Mouse (Mus musculus): ENCODE data around the gene Mme. TPM values are rescaled to one million over a fixed set of nuclear protein-coding genes. Genes with fewer than 3 reads are reported as not detected.

The Mme gene
- polyA plus RNA-seq, 1 experiment, result not detected

DNA sequence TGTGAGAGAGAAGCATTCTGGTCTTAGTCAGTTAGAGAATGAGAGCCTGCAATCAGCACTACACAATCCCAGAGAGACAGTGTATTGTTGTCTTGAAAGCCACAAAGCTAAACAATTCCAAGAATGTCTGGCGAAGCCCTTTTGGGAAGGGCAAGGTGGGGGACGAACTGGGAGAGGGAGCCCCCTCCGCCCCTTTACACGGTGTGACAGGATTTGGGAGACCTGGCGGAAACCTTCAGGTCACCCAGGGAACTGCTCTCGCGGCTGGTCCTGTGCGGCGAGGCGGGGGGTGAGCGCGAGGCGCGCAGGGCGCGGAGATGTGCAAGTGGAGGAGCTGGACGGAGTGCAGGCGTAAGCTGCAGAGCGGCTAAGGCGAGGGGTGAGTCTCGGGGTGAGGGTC, 53.9 kb downstream of the Mme start:
- Histone ChIP-seq H3K4me3 (replicated peaks) (no peak overlapping the region), H3K9me3 (peaks cover 3% of the 10 kb centered on the region; the same call in 1 of the 2 replicates), H3K36me3 (replicated peaks; ENCODE audit: low read length) (no peaks in the 10 kb centered on the region), H3K27me3 (replicated peaks) (peaks cover 21% of the 10 kb centered on the region), H3K4me1 (peaks cover 8% of the 10 kb centered on the region)
- TF ChIP-seq FLI1 (IDR thresholded peaks at IDR 0.05; ENCODE audit: low read length) (no peak), GATA1 (IDR thresholded peaks at IDR 0.05; ENCODE audit: borderline replicate concordance, low read length) (no peak)

DNA sequence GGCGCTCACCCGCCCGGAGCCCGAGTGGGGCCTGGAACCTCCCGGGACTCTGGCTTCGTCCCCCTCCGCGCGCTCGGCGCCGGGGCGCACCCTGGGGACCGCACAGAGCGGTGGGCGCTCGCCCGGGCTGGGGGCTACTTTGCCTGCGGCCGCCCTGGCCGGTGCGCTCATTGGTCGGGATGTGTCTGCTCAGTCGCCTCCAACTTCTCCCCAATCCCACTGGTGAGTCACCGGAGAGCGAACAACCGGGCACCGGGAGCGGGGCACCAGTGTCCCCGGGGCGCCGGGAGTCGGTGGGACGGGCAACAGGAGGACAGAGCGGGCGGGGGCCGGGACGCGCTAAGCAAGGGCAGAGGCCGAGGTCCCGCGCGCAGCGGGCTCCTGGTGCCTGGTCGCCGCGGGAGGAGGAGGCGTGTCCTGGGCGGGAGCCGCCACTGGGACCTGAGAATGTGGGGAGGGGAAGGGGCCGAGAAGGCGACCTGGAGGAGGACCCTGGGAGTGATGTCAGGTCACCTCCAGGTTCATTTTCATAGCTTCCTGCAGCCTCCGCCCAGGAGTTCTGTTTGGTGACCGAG, 54.4 kb downstream of the Mme start:
- peaks cover 8% of the 10 kb centered on the region for H3K4me1 ChIP-seq
- no peaks in the 10 kb centered on the region for H3K36me3 ChIP-seq (replicated peaks; ENCODE audit: low read length)
- H3K9me3 ChIP-seq, result peaks cover 3% of the 10 kb centered on the region; the same call in 1 of the 2 replicates
- peak overlapping the region; percentile 65 for H3K4me3 ChIP-seq (replicated peaks)
- H3K27me3 ChIP-seq (replicated peaks), result peaks cover 21% of the 10 kb centered on the region
- TF ChIP-seq FLI1 (IDR thresholded peaks at IDR 0.05; ENCODE audit: low read length) (no peak), GATA1 (IDR thresholded peaks at IDR 0.05; ENCODE audit: borderline replicate concordance, low read length) (no peak)

DNA sequence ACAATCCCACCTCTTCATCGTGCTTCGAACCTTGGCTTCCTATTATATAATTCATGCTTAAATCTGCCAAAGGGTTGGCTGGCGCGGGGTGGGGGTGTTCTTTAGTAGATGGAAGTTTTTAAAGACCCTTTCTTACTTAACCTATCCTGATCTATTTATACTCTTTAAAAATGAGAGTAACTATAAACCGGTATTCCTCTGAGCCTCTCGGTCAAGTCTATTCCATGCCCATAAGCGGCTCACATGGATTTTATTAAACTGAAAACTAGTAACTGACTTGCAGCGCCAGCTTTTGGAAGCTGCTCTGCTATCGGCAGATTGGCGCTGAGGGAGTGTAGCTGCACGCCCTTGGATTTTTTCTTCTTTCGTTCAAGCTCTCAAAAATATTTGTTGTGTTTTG, 55.1 kb downstream of the Mme start:
- TF ChIP-seq FLI1 (IDR thresholded peaks at IDR 0.05; ENCODE audit: low read length) (no peak), GATA1 (IDR thresholded peaks at IDR 0.05; ENCODE audit: borderline replicate concordance, low read length) (no peak)
- H3K27me3 ChIP-seq (replicated peaks), result peaks cover 21% of the 10 kb centered on the region
- H3K9me3 ChIP-seq, result peaks cover 3% of the 10 kb centered on the region; the same call in 1 of the 2 replicates
- H3K36me3 ChIP-seq (replicated peaks; ENCODE audit: low read length), result no peaks in the 10 kb centered on the region
- H3K4me3 ChIP-seq (replicated peaks), result no peak overlapping the region
- H3K4me1 ChIP-seq, result peaks cover 8% of the 10 kb centered on the region

DNA sequence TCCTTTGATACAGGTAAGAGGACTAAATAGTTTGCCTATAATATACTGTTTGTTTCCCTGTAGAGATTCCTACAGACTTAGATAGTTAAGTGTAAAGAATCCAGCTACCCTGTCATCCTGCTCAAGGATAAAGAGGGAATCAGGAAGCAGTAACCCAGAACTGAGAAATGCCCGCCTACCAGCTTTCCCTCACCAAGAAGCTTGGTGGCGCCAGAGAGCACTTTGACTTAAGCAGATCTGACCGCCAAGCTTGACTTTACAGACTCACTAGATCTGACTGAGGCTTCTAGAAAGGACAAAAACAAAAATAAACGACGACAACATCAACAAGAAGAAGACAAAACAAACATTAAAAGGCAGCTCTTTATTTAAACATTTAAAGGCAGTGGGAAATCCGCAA, 56.5 kb downstream of the Mme start:
- Histone ChIP-seq H3K9me3 (peaks cover 3% of the 10 kb centered on the region; the same call in 1 of the 2 replicates), H3K4me1 (peaks cover 8% of the 10 kb centered on the region)
- TF ChIP-seq GATA1 (IDR thresholded peaks at IDR 0.05; ENCODE audit: borderline replicate concordance, low read length), result no peak
- no peak for TF ChIP-seq FLI1 (IDR thresholded peaks at IDR 0.05; ENCODE audit: low read length)

DNA sequence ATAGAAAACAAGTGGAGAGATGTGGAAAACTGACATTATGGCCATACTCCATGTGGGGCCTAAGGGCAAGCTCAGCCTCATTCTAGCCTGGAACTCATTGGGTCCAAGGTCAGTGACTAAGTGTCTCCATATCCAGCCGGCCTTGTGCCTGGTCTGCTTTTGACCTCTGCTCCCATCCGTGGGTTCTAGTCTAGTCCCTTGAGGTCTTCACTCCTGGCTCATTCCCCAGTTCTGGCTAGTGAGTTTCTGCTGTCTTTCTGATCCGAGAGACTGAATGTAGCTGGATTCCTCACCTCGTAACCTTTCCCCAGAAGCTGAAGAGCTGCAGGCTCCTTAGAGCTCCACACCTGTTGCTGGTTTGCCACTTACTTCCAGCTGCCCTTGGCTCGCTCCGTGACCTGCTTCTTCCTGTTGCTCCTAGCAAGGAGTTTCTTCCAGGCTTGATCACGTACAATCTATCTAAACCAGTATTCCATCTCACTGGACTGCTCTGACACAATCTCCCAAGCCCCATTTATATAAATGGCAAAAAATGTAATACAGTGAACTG, 73.9 kb downstream of the Mme start:
- Histone ChIP-seq H3K4me3 (replicated peaks) (no peak overlapping the region), H3K4me1 (no peaks in the 10 kb centered on the region), H3K27me3 (replicated peaks) (no peaks in the 10 kb centered on the region), H3K36me3 (replicated peaks; ENCODE audit: low read length) (no peaks in the 10 kb centered on the region), H3K9me3 (peaks cover 4% of the 10 kb centered on the region; the same call in 1 of the 2 replicates)
- TF ChIP-seq GATA1 (IDR thresholded peaks at IDR 0.05; ENCODE audit: borderline replicate concordance, low read length), result no peak
- no peak for TF ChIP-seq FLI1 (IDR thresholded peaks at IDR 0.05; ENCODE audit: low read length)

More for the DNA sequence above, 56.5 kb downstream of the Mme start:
- no peak overlapping the region for H3K4me3 ChIP-seq (replicated peaks)
- peaks cover 21% of the 10 kb centered on the region for H3K27me3 ChIP-seq (replicated peaks)
- H3K36me3 ChIP-seq (replicated peaks; ENCODE audit: low read length), result no peaks in the 10 kb centered on the region

DNA sequence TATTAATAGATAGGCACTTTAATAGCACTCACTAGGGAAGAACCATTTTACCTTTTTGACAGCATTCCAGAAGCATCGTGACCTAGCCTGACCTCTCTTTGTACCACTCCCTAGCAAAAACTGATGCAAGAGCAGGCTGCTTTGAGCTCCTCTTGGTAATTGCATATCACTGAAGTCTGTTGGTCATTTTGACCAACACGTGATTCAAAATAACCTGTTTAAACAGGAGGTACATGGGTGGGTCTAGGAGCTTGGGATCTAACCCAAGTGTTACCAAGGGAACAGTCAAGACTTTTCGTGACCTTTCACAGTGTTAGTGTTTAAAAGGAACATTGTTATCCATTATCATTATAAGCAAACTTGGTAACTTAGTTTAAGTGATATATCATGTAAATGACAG, 76.2 kb downstream of the Mme start:
- H3K4me3 ChIP-seq (replicated peaks), result no peak overlapping the region
- no peak for TF ChIP-seq FLI1 (IDR thresholded peaks at IDR 0.05; ENCODE audit: low read length)
- no peak for TF ChIP-seq GATA1 (IDR thresholded peaks at IDR 0.05; ENCODE audit: borderline replicate concordance, low read length)

DNA sequence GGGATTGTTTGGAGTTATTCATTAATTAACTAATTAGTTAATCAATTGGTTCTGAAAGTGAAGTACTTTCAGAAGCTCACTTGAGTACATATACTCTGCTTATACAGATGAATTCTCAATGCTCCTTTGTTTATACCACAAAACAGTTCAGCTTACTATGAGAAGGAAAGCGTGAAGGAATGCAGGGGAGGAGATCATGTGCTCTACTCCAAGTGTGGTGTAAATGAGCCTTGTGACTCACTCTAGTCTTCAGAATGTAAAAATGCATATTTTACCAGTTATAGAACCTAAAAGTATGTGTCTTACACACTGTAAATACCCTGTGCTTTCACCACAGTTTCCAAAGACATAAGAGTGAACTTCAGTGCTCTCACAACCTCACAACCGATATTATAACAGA, 84.3 kb downstream of the Mme start:
- Histone ChIP-seq H3K36me3 (replicated peaks; ENCODE audit: low read length) (no peaks in the 10 kb centered on the region), H3K9me3 (no peaks in the 10 kb centered on the region), H3K27me3 (replicated peaks) (no peaks in the 10 kb centered on the region), H3K4me1 (no peaks in the 10 kb centered on the region), H3K4me3 (replicated peaks) (no peak overlapping the region)
- TF ChIP-seq GATA1 (IDR thresholded peaks at IDR 0.05; ENCODE audit: borderline replicate concordance, low read length) (no peak), FLI1 (IDR thresholded peaks at IDR 0.05; ENCODE audit: low read length) (no peak)

More for the DNA sequence above, 76.2 kb downstream of the Mme start:
- peaks cover 4% of the 10 kb centered on the region; the same call in 1 of the 2 replicates for H3K9me3 ChIP-seq
- no peaks in the 10 kb centered on the region for H3K36me3 ChIP-seq (replicated peaks; ENCODE audit: low read length)
- H3K27me3 ChIP-seq (replicated peaks), result no peaks in the 10 kb centered on the region
- no peaks in the 10 kb centered on the region for H3K4me1 ChIP-seq

DNA sequence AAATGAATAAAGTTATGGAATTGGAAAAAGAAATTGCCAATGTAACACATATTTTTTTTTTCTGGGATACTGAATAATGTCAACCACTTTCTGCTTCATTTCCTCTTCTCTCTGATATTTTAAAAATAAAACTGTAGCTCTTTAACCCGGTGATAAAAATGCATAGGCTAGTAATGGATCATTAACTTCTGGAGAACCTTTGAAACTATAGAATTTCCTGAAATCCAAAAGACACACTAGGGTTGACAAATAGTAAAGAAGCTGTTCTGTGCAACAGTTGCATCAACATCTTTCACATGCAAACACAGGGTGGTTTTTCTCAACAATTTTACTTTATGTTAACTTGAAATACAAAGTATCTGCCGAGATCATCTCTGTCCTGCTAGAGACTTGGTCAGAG, 98.8 kb downstream of the Mme start:
- no peaks in the 10 kb centered on the region for H3K27me3 ChIP-seq (replicated peaks)
- H3K4me3 ChIP-seq (replicated peaks), result no peak overlapping the region
- H3K4me1 ChIP-seq, result no peaks in the 10 kb centered on the region
- TF ChIP-seq GATA1 (IDR thresholded peaks at IDR 0.05; ENCODE audit: borderline replicate concordance, low read length), result no peak
- no peak for TF ChIP-seq FLI1 (IDR thresholded peaks at IDR 0.05; ENCODE audit: low read length)
- H3K36me3 ChIP-seq (replicated peaks; ENCODE audit: low read length), result no peaks in the 10 kb centered on the region
- no peaks in the 10 kb centered on the region for H3K9me3 ChIP-seq

DNA sequence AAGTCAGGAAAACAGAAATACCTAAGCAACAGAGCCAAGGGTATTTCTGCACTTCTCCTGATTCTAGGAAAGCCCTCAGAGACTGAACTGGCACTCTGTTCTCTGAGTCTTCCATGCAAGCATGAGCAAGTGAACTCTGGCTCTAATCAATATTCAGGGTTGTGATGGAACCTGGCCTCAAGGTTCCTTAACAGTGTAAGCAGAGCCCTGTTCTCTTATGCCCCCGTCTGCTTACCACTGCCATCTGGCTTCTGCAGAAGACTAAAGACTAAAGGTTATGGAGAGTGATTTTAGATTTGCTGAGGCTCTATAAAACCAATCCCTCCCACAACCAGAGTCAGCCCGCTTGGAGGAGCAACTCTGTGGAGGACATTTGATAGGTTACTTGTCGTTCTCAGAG, 99.2 kb downstream of the Mme start:
- Histone ChIP-seq H3K4me1 (no peaks in the 10 kb centered on the region), H3K27me3 (replicated peaks) (no peaks in the 10 kb centered on the region), H3K36me3 (replicated peaks; ENCODE audit: low read length) (no peaks in the 10 kb centered on the region), H3K9me3 (no peaks in the 10 kb centered on the region), H3K4me3 (replicated peaks) (no peak overlapping the region)
- no peak for TF ChIP-seq FLI1 (IDR thresholded peaks at IDR 0.05; ENCODE audit: low read length)
- TF ChIP-seq GATA1 (IDR thresholded peaks at IDR 0.05; ENCODE audit: borderline replicate concordance, low read length), result no peak

DNA sequence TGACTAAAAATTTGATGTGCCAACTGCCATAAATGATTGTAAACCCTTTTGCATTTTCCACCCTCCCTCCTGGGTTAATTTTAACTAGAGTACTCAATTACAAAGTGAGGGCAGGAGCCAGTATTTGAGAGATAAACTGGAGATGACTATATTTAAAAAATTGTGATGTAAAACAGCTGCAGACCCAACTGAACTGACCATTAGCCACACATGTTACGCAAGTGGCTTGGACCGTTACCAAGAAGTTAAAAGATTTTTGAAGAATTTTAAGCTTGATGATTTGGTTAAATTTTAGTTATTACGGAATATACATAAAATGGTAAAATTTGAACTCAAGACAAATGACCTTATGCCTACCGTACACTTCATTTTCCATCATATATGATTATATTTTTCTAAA, 100.1 kb downstream of the Mme start:
- Histone ChIP-seq H3K4me3 (replicated peaks) (no peak overlapping the region), H3K9me3 (no peaks in the 10 kb centered on the region), H3K4me1 (no peaks in the 10 kb centered on the region), H3K36me3 (replicated peaks; ENCODE audit: low read length) (no peaks in the 10 kb centered on the region), H3K27me3 (replicated peaks) (no peaks in the 10 kb centered on the region)
- no peak for TF ChIP-seq GATA1 (IDR thresholded peaks at IDR 0.05; ENCODE audit: borderline replicate concordance, low read length)
- TF ChIP-seq FLI1 (IDR thresholded peaks at IDR 0.05; ENCODE audit: low read length), result no peak

Data from megakaryocyte, embryonic 14.5 days (primary cell).